Mouse (Mus musculus) CH12.LX (cell line): ENCODE results near the gene Smoc1.

ENCODE experiments used
- CTCF ChIP-seq, 2 experiments: IDR thresholded peaks in 1 of 2; conservative IDR thresholded peaks in 1 of 2; 2 replicates each; pipeline ENCODE4 v1.5.1; 2011 to 2012; ENCODE audit warnings: low read depth in 2 of 2, low read length in 2 of 2, improper control_type of control experiment in 1 of 2, inconsistent platforms in 1 of 2, mild to moderate bottlenecking in 1 of 2, moderate library complexity in 1 of 2
- E2F4 ChIP-seq: IDR thresholded peaks from 2 replicates; pipeline ENCODE4 v1.6.1; 2011; ENCODE audit warnings: low read depth, low read length, improper control_type of control experiment; ENCODE audit not compliant: insufficient replicate concordance
- EP300 ChIP-seq: IDR thresholded peaks from 2 replicates; pipeline ENCODE4 v1.6.1; 2011; ENCODE audit warnings: low read length, improper control_type of control experiment
- ETS1 ChIP-seq: conservative IDR thresholded peaks from 2 replicates; pipeline ENCODE4 v1.6.1; 2012; ENCODE audit warnings: low read depth, mild to moderate bottlenecking, inconsistent platforms, low read length, improper control_type of control experiment, moderate library complexity
- JUN ChIP-seq: IDR thresholded peaks from 2 replicates; pipeline ENCODE4 v1.6.1; 2011; ENCODE audit warnings: low read depth, mild to moderate bottlenecking, low read length, improper control_type of control experiment, moderate library complexity; ENCODE audit not compliant: insufficient read depth
- PAX5 ChIP-seq: IDR thresholded peaks from 2 replicates; pipeline ENCODE4 v1.6.1; 2012; ENCODE audit warnings: low read length, inconsistent platforms, mixed read lengths
- POLR2A ChIP-seq: IDR thresholded peaks from 2 replicates; pipeline ENCODE4 v1.6.1; 2011; ENCODE audit warnings: low read depth, mild to moderate bottlenecking, improper control_type of control experiment, low read length
- POLR2AphosphoS2 ChIP-seq: IDR thresholded peaks from 2 replicates; pipeline ENCODE4 v1.6.1; 2011; ENCODE audit warnings: low read depth, low read length, improper control_type of control experiment
- TCF12 ChIP-seq: IDR thresholded peaks from 2 replicates; pipeline ENCODE4 v1.6.1; 2014; ENCODE audit warnings: low read depth, mild to moderate bottlenecking, inconsistent platforms, low read length, improper control_type of control experiment
- ZKSCAN1 ChIP-seq: IDR thresholded peaks from 2 replicates; pipeline ENCODE4 v1.6.1; 2012; ENCODE audit warnings: low read depth, inconsistent platforms, low read length, improper control_type of control experiment, borderline replicate concordance
- ZMIZ1 ChIP-seq: IDR thresholded peaks from 2 replicates; pipeline ENCODE4 v1.6.1; 2012; ENCODE audit warnings: low read depth, mild to moderate bottlenecking, inconsistent platforms, low read length, improper control_type of control experiment

- TF ChIP-seq CTCF (conservative IDR thresholded peaks at IDR 0.05 in 1 of 2, IDR thresholded peaks at IDR 0.05 in 1 of 2; ENCODE audit: low read depth in 2 of 2, low read length in 2 of 2): no peak
- TF ChIP-seq POLR2A: no peak
- no peak for TF ChIP-seq POLR2AphosphoS2
- no peak for TF ChIP-seq ETS1
- TF ChIP-seq TCF12: no peak
- no peak for TF ChIP-seq EP300
- TF ChIP-seq PAX5: no peak
- TF ChIP-seq E2F4: no peak
- no peak for TF ChIP-seq ZKSCAN1
- no peak for TF ChIP-seq JUN
- TF ChIP-seq ZMIZ1: no peak
Measured at GRCm38 (mm10) chr12:81140594-81141328, 114.2 kb downstream of the Smoc1 start.
